10 mouse cellular contexts compared by ENCODE assay signal in the genomic region with DNA sequence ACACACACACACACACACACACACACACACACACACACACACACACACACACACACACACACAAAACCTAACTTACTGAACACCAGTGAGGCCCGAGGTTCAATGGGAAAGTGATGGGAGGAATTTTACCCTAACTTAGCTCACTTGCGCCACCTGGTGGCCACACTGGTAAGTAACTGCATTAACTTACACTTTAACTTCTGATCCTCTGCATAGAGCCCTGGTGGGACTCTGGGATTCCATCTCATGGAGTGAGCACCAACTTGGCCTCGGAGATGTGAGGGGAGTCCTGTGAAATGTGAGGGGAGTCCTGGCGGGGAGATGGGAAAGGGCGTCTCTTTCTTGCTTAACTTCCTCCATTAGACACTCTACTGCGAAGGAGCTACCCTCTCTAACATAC. TPM values are rescaled to one million over a fixed set of nuclear protein-coding genes. Genes with fewer than 3 reads are reported as not detected.
DNase-seq lines count a peak whose midpoint lies in the region; ATAC-seq lines count a peak whose summit lies in the region.
"Had no signal": no experiment of that assay in that cellular context is flagged by ENCODE, and none has a peak within 500 bp of the region (broad histone marks: within the 10 kb centered on the region; RNA-seq: fewer than 3 reads in every experiment).

No protein-coding gene starts in this region.

- H3K36me3 ChIP-seq in liver, embryonic 13.5 days = no peaks in the 10 kb centered on the region
- peaks cover 13% of the 10 kb centered on the region; the same call in 1 of the 2 replicates for H3K36me3 ChIP-seq in neural tube, embryonic 13.5 days

- no peak overlapping the region for H3K4me2 ChIP-seq in liver, embryonic 13.5 days
- H3K4me2 ChIP-seq in neural tube, embryonic 13.5 days = no peak overlapping the region
- H3K4me2 ChIP-seq: embryonic facial prominence, embryonic 13.5 days; stomach, embryonic 15.5 days had no signal

- DNase-seq in ovary, postnatal 10 days (ENCODE audit: low spot score) = peak; percentile 65
- DNase-seq in ovary, adult 18-20 months (ENCODE audit: low spot score) = no peak
- peak; percentile 85 to 90 for DNase-seq in cerebellum, postnatal 36 days
- peak; percentile 83 for DNase-seq in gastrocnemius, postnatal 14 days
- peak; percentile 92 for DNase-seq in kidney, postnatal 10 days
- peak; percentile 48 for DNase-seq in liver, embryonic 13.5 days
- DNase-seq in testis, postnatal 14 days (ENCODE audit: low spot score) = peak; percentile 66

- no peaks in the 10 kb centered on the region for H3K9me3 ChIP-seq in liver, embryonic 13.5 days (replicated peaks)
- no peaks in the 10 kb centered on the region for H3K9me3 ChIP-seq in neural tube, embryonic 13.5 days
- H3K9me3 ChIP-seq: embryonic facial prominence, embryonic 13.5 days; stomach, embryonic 15.5 days had no signal

- H3K27me3 ChIP-seq in liver, embryonic 13.5 days = no peaks in the 10 kb centered on the region
- no peaks in the 10 kb centered on the region for H3K27me3 ChIP-seq in neural tube, embryonic 13.5 days
- H3K27me3 ChIP-seq: embryonic facial prominence, embryonic 13.5 days; stomach, embryonic 15.5 days had no signal

- no peak overlapping the region for H3K4me3 ChIP-seq in liver, embryonic 13.5 days (replicated peaks)
- H3K4me3 ChIP-seq in neural tube, embryonic 13.5 days = no peak overlapping the region
- H3K4me3 ChIP-seq: embryonic facial prominence, embryonic 13.5 days; stomach, embryonic 15.5 days had no signal

- WGBS in liver, embryonic 13.5 days (ENCODE audit: insufficient replicate concordance) = 19% methylated on average over 6 of the region's 6 CpGs
- WGBS in neural tube, embryonic 13.5 days = 29% methylated on average over 6 of the region's 6 CpGs

- H3K9ac ChIP-seq in liver, embryonic 13.5 days = no peak overlapping the region
- H3K9ac ChIP-seq in neural tube, embryonic 13.5 days = no peak overlapping the region
- H3K9ac ChIP-seq: embryonic facial prominence, embryonic 13.5 days; stomach, embryonic 15.5 days had no signal

- H3K4me1 ChIP-seq in liver, embryonic 13.5 days (replicated peaks) = 0 out of 2 replicates have a peak, but pooled peaks cover 7% of the 10 kb centered on the region
- H3K4me1 ChIP-seq in neural tube, embryonic 13.5 days (replicated peaks) = peaks cover 2% of the 10 kb centered on the region; the same call in 1 of the 2 replicates
- H3K4me1 ChIP-seq: embryonic facial prominence, embryonic 13.5 days; stomach, embryonic 15.5 days had no signal

- ATAC-seq in liver, embryonic 13.5 days (ENCODE audit: low read depth) = no peak
- peak; percentile 55 for ATAC-seq in neural tube, embryonic 13.5 days (ENCODE audit: low read depth)

- no peak overlapping the region for H3K27ac ChIP-seq in liver, embryonic 13.5 days
- H3K27ac ChIP-seq in neural tube, embryonic 13.5 days (replicated peaks) = no peak overlapping the region
- H3K27ac ChIP-seq: embryonic facial prominence, embryonic 13.5 days; stomach, embryonic 15.5 days had no signal

- intact Hi-C loops in gastrocnemius, postnatal 14 days (cut with DNase I; ENCODE audit: low total_unique reads) = loop anchor here (2.0 kb wide), 1 partner anchor 137 kb away; no protein-coding TSS in a partner anchor

RNA-seq across cellular contexts. Expression of a gene that starts 38.5 kb away (rescaled TPM):
- not detected for total RNA-seq in gastrocnemius, postnatal 14 days (2021)
- polyA plus RNA-seq in liver, embryonic 13.5 days (2015; fragmentation: Nextera tagmentation; extraction: Ambion mirVana) = not detected in 2 replicates
- not detected in 2 replicates for polyA plus RNA-seq in neural tube, embryonic 13.5 days (2015; fragmentation: Nextera tagmentation; extraction: Ambion mirVana)
- polyA plus RNA-seq: embryonic facial prominence, embryonic 13.5 days had no signal

RNA-seq across cellular contexts. Expression of a gene that starts 47.2 kb away (rescaled TPM):
- total RNA-seq in gastrocnemius, postnatal 14 days (2021) = 10 to 100 TPM; 15.2 to 17.7 TPM
- polyA plus RNA-seq in liver, embryonic 13.5 days (2015; fragmentation: Nextera tagmentation; extraction: Ambion mirVana) = 6.1 and 7.7 TPM in 2 replicates
- polyA plus RNA-seq in neural tube, embryonic 13.5 days (2015; fragmentation: Nextera tagmentation; extraction: Ambion mirVana) = 30.6 and 31.5 TPM in 2 replicates
